Mouse (Mus musculus) lung, embryonic 15.5 days (tissue): ENCODE measurements around the gene Zfp740. TPM values are rescaled to one million over a fixed set of nuclear protein-coding genes. Genes with fewer than 3 reads are reported as not detected.
A peak's percentile ranks its signal among the peaks of the same experiment; 100 is the strongest.

Source experiments
- ATAC-seq: fragments of 200-750 bp; cut with Nextera tagmentation; 2 replicates; pipeline ENCODE4 v1.8.0; 2017; ENCODE audit warnings: moderate number of reproducible peaks, borderline replicate concordance; ENCODE audit not compliant: low FRiP score, low TSS enrichment; ENCODE audit errors: extremely low read depth
- H3K27ac ChIP-seq: fragments of 300-500 bp; sonication (generic); 2 replicates; pipeline ENCODE4 v1.5.1; 2015; ENCODE audit warnings: moderate library complexity, mild to moderate bottlenecking, inconsistent platforms
- H3K27me3 ChIP-seq: fragments of 300-500 bp; sonication (generic); 2 replicates; pipeline ENCODE4 v1.6.1; 2015; ENCODE audit warnings: inconsistent platforms
- H3K36me3 ChIP-seq: fragments of 300-500 bp; sonication (generic); 2 replicates; pipeline ENCODE4 v1.6.1; 2015; ENCODE audit warnings: inconsistent platforms
- H3K4me1 ChIP-seq: fragments of 300-500 bp; sonication (generic); 2 replicates; pipeline ENCODE4 v1.6.1; 2015; ENCODE audit warnings: inconsistent platforms
- H3K4me2 ChIP-seq: fragments of 300-500 bp; sonication (generic); 2 replicates; pipeline ENCODE4 v1.6.1; 2015; ENCODE audit warnings: inconsistent platforms, mild to moderate bottlenecking, moderate library complexity
- H3K4me3 ChIP-seq: fragments of 300-500 bp; sonication (generic); 2 replicates; pipeline ENCODE4 v1.5.1; 2015; ENCODE audit warnings: mild to moderate bottlenecking, inconsistent platforms
- H3K9ac ChIP-seq: fragments of 300-500 bp; sonication (generic); 2 replicates; pipeline ENCODE4 v1.6.1; 2015; ENCODE audit warnings: inconsistent platforms
- H3K9me3 ChIP-seq: fragments of 300-500 bp; sonication (generic); 2 replicates; pipeline ENCODE4 v1.6.1; 2016; ENCODE audit warnings: inconsistent platforms
- WGBS: fragments of 180-500 bp; shearing (Covaris S2); methylation state at CpG from one replicate; pipeline ENCODE4 v1.1.7; 2015; 5-methylcytosine and 5-hydroxymethylcytosine counted together
- polyA plus RNA-seq: library from polyadenylated mRNA; unstranded; fragments of >200 nt; fragmentation: Nextera tagmentation; extraction: Ambion mirVana; gene quantifications from 2 replicates; pipeline ENCODE4 v1.2.1, GENCODE M21; 2015

Zfp740 gene
- polyA plus RNA-seq, 1 experiment from 2014 or later: 67.1 TPM

DNA sequence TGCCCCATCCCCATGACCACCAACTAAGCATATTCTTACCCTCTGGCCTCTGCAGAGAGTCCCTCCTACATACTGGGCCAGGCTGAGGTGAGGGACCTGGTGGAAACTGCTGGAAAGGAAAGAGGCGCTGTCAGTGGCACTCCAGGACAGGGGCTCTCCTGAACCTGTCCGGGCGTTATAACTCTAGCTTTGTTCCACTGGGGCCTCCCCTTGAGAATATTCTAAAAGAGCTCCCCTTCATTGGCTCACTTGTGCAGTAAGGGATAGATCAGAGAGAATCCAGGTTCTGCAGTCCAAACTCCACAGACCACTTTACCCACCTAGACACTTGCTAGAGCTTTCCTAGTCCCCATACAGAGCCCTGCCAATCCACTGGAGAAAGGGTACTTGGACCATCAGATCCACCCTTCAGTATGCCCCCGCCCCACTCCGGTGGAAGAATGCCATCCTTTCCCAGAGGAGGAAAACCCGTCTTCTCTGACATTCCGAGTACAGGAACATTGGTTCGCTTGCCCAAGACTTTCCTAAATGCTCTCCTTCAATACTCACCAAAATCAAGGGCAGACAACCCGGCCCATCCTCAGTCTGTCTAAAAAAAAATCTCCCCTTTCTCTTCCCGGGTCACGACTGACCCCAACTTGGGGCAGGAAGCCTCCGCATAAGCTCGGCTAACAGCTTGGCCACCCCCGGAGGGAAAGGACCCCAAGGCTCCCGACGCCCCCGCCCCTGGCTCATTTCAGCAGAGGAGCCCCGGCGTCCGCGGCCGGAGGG is 53.6 kb downstream of the Zfp740 start:
- ATAC-seq: no peak
- 9% methylated on average over 22 of the region's 22 CpGs for WGBS
- peak overlapping the region; percentile 96 for H3K27ac ChIP-seq
- peaks cover 63% of the 10 kb centered on the region for H3K4me1 ChIP-seq
- no peaks in the 10 kb centered on the region for H3K27me3 ChIP-seq
- H3K9ac ChIP-seq: peak overlapping the region; percentile 70
- H3K4me3 ChIP-seq: peak overlapping the region; percentile 74
- peak overlapping the region; percentile 88 for H3K4me2 ChIP-seq
- peaks cover 9% of the 10 kb centered on the region; the same call in 1 of the 2 replicates for H3K36me3 ChIP-seq
- H3K9me3 ChIP-seq: no peaks in the 10 kb centered on the region

DNA sequence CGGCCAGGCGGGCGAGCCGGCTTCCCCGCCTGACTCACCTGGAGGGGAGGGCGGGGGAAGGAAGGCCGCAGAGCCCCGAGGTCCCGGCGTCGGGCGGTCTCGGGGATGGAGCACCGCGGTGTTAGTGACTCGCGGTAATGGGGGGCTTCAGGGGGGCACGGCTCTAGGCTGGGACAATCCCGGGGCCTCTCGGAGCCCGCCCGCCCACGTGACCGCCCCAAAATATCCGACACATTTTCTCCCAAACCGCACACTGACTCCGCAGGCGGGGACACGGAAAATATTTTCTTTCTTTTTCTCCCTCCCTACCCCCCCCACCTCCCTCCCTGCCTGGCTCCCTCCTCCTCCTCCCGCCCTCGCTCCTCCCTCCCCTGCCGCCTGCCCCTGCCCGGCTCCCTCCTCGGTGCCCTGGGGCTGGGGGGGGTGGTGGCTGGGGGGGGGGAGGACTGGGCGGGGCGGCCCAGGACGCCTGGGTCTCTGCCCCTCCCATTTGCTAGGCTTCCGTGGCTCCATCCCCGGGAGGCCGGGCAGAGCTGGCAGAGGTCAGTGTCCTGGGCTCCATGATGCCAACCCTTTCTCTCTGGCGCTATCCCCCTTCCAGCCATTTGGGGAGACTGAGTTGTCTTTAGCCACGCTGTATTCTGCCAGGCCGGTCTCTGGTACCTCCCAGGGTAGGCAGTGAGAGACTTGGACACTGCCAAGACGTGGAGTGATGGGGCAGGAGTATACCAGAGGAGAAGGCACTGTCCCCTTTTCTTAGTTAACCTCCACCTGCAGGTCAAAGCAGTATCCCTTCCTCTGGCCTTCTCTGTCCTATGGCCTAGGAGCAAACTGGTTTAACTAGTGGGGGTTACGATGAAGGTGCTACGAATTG is 54.4 kb downstream of the Zfp740 start, which contains the start of gene Rarg:
Gene Rarg (minus strand): TSS at position 316 of the 874 bp plus-strand sequence.
- Histone ChIP-seq H3K36me3 (0 out of 2 replicates have a peak, but pooled peaks cover 2% of the 10 kb centered on the region), H3K9ac (peak within 1 kb of the TSS; percentile 70), H3K4me3 (peak within 1 kb of the TSS; percentile 74), H3K4me1 (peaks cover 56% of the 10 kb centered on the region), H3K4me2 (peak within 1 kb of the TSS; percentile 88), H3K9me3 (no peaks in the 10 kb centered on the region), H3K27me3 (no peaks in the 10 kb centered on the region), H3K27ac (peak within 1 kb of the TSS; percentile 96)
- 1% methylated on average over 41 of the region's 46 CpGs for WGBS
- peak; percentile 60 for ATAC-seq

- no peaks in the 10 kb centered on the region for H3K9me3 ChIP-seq
- H3K27ac ChIP-seq: peak overlapping the region; percentile 96
- H3K4me3 ChIP-seq: peak overlapping the region; percentile 74
- H3K9ac ChIP-seq: 0 out of 2 replicates have a peak overlapping the region, but pooled peaks have one; percentile 32
- peak; percentile 48 for ATAC-seq
- no peaks in the 10 kb centered on the region for H3K27me3 ChIP-seq
- peak overlapping the region; percentile 88 for H3K4me2 ChIP-seq
- peaks cover 52% of the 10 kb centered on the region for H3K4me1 ChIP-seq
- WGBS: 8% methylated on average over 12 of the region's 12 CpGs
- H3K36me3 ChIP-seq: 0 out of 2 replicates have a peak, but pooled peaks cover 2% of the 10 kb centered on the region
Measured at GRCm38 (mm10) chr15:102258076-102258470, 55.0 kb downstream of the Zfp740 start.

DNA sequence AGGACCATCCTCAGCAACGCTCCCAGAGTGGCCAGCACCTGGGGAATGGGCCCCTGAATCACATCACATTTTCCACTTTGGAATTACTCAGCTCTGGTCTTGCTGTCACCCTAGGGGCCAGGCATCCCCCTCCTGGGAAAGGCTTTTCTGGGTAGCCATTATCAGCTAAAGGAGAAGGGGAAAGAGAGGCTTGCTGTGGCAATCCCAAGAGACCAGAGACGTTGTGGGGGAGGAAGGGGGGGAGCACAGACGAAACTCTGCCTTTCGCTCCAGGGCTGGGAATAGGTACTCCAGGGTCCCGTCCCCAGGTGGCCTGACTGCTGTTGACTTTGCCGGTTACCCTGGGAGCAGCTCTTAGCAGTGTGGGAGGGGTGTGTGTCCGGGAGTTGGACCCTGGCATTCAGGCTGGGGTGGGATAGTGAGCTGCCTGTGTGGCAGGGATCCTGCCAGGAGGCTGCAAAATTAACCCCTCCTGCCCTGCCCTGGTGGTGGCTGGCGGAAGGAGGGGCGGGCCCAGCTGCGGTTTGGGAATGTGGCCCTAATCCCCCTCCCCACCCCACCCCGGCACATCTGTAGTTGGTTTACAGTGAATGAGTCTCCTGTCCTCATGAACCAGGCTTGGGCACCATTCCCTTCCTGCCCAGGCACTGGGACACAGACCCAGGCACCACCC is 55.7 kb downstream of the Zfp740 start:
- H3K4me3 ChIP-seq: no peak overlapping the region
- H3K4me2 ChIP-seq: peak overlapping the region; percentile 88
- ATAC-seq: peak; percentile 12; the same call in 1 of the 2 replicates
- H3K4me1 ChIP-seq: peaks cover 46% of the 10 kb centered on the region
- 31% methylated on average over 9 of the region's 11 CpGs for WGBS
- no peaks in the 10 kb centered on the region for H3K27me3 ChIP-seq
- peak overlapping the region; percentile 32 for H3K9ac ChIP-seq
- H3K36me3 ChIP-seq: 0 out of 2 replicates have a peak, but pooled peaks cover 2% of the 10 kb centered on the region
- peak overlapping the region; percentile 96 for H3K27ac ChIP-seq
- no peaks in the 10 kb centered on the region for H3K9me3 ChIP-seq

GRCm38 (mm10) chr15:102262582-102262981 is 59.5 kb downstream of the Zfp740 start:
- 46% methylated on average over 7 of the region's 7 CpGs for WGBS
- Histone ChIP-seq H3K4me2 (no peak overlapping the region), H3K4me3 (no peak overlapping the region), H3K9me3 (no peaks in the 10 kb centered on the region), H3K4me1 (peaks cover 21% of the 10 kb centered on the region), H3K9ac (no peak overlapping the region), H3K27me3 (no peaks in the 10 kb centered on the region), H3K36me3 (no peaks in the 10 kb centered on the region), H3K27ac (no peak overlapping the region)
- ATAC-seq: no peak

GRCm38 (mm10) chr15:102263037-102263436 is 60.0 kb downstream of the Zfp740 start:
- 73% methylated on average over 2 of the region's 2 CpGs for WGBS
- Histone ChIP-seq H3K4me2 (no peak overlapping the region), H3K4me3 (no peak overlapping the region), H3K27me3 (no peaks in the 10 kb centered on the region), H3K9me3 (no peaks in the 10 kb centered on the region), H3K4me1 (peaks cover 17% of the 10 kb centered on the region), H3K9ac (no peak overlapping the region), H3K36me3 (no peaks in the 10 kb centered on the region), H3K27ac (no peak overlapping the region)
- no peak for ATAC-seq

Other genes starting within 250 kb of the Zfp740 start
- gene Krt78, start 249.0 kb upstream of the Zfp740 start, polyA plus RNA-seq: 0.22 TPM in 1 of 2 replicates, not detected in the other
- 307 and 345 TPM in 2 replicates for gene Krt8, start 198.8 kb upstream of the Zfp740 start, polyA plus RNA-seq
- gene Krt18, start 175.1 kb upstream of the Zfp740 start, polyA plus RNA-seq: 221 and 264 TPM in 2 replicates
- 118 and 121 TPM in 2 replicates for gene Eif4b, start 129.5 kb upstream of the Zfp740 start, polyA plus RNA-seq
- 47.6 and 54.5 TPM in 2 replicates for gene Tns2, start 102.8 kb upstream of the Zfp740 start, polyA plus RNA-seq
- gene Spryd3, start 67.0 kb upstream of the Zfp740 start, polyA plus RNA-seq: 18.8 and 20.5 TPM in 2 replicates
- gene Igfbp6, start 58.9 kb upstream of the Zfp740 start, polyA plus RNA-seq: 12.3 and 16.8 TPM in 2 replicates
- 0.20 and 0.34 TPM in 2 replicates for gene Soat2, start 52.7 kb upstream of the Zfp740 start, polyA plus RNA-seq
- gene Csad, start 1.5 kb downstream of the Zfp740 start, polyA plus RNA-seq: 74.1 and 78.1 TPM in 2 replicates
- gene Itgb7, start 28.7 kb downstream of the Zfp740 start, polyA plus RNA-seq: 2.0 and 3.2 TPM in 2 replicates
- 43.7 and 43.8 TPM in 2 replicates for gene Rarg, start 54.3 kb downstream of the Zfp740 start, polyA plus RNA-seq
- 0.53 and 0.57 TPM in 2 replicates for gene Gm9918, start 67.3 kb downstream of the Zfp740 start, polyA plus RNA-seq
- 63.8 and 65.3 TPM in 2 replicates for gene Mfsd5, start 76.2 kb downstream of the Zfp740 start, polyA plus RNA-seq
- gene Espl1, start 93.0 kb downstream of the Zfp740 start, polyA plus RNA-seq: 27.6 and 32.2 TPM in 2 replicates
- gene Pfdn5, start 122.9 kb downstream of the Zfp740 start, polyA plus RNA-seq: 368 and 401 TPM in 2 replicates
- 100 and 106 TPM in 2 replicates for gene Myg1, start 128.5 kb downstream of the Zfp740 start, polyA plus RNA-seq
- gene Aaas, start 147.5 kb downstream of the Zfp740 start, polyA plus RNA-seq: 91.1 and 92.0 TPM in 2 replicates
- 0.48 and 0.55 TPM in 2 replicates for gene Sp7, start 163.9 kb downstream of the Zfp740 start, polyA plus RNA-seq
- gene Sp1, start 202.9 kb downstream of the Zfp740 start, polyA plus RNA-seq: 10.6 TPM in 2 replicates
- gene Amhr2, start 242.1 kb downstream of the Zfp740 start, polyA plus RNA-seq: 0.59 and 0.82 TPM in 2 replicates